Mouse (Mus musculus) limb, embryonic 10.5 days (tissue): Measurements from ENCODE around the gene Npas3. TPM values are rescaled to one million over a fixed set of nuclear protein-coding genes. Genes with fewer than 3 reads are reported as not detected.

Experiments used
- DNase-seq: peaks from one replicate; pipeline ENCODE4 v3.0.0-alpha.2; 2017; ENCODE audit warnings: low spot score
- H3K27ac ChIP-seq: fragments of 300-500 bp; sonication (generic); 2 replicates; pipeline ENCODE4 v1.5.1; 2016; ENCODE audit warnings: mild to moderate bottlenecking
- H3K27me3 ChIP-seq: fragments of 300-500 bp; sonication (generic); 2 replicates; pipeline ENCODE4 v1.6.1; 2016; ENCODE audit warnings: low read depth, mild to moderate bottlenecking; ENCODE audit not compliant: poor library complexity, severe bottlenecking
- H3K36me3 ChIP-seq: fragments of 300-500 bp; sonication (generic); 2 replicates; pipeline ENCODE4 v1.6.1; 2016; ENCODE audit warnings: mild to moderate bottlenecking, moderate library complexity
- H3K4me1 ChIP-seq: fragments of 300-500 bp; sonication (generic); 2 replicates; pipeline ENCODE4 v1.6.1; 2016
- H3K4me3 ChIP-seq: fragments of 300-500 bp; sonication (generic); 2 replicates; pipeline ENCODE4 v1.5.1; 2016; ENCODE audit warnings: mild to moderate bottlenecking, moderate library complexity
- H3K9me3 ChIP-seq: fragments of 300-500 bp; sonication (generic); replicated peaks from 2 replicates; pipeline ENCODE4 v1.6.1; 2016; ENCODE audit warnings: mild to moderate bottlenecking
- WGBS: fragments of 180-500 bp; shearing (Covaris S2); methylation state at CpG from one replicate; pipeline ENCODE4 v1.1.7; 2016; 5-methylcytosine and 5-hydroxymethylcytosine counted together
- polyA plus RNA-seq: library from polyadenylated mRNA; unstranded; fragments of >200 nt; fragmentation: Nextera tagmentation; extraction: Ambion mirVana; gene quantifications from 2 replicates; pipeline ENCODE4 v1.2.1, GENCODE M21; 2016

Gene Npas3
- polyA plus RNA-seq, 1 experiment from 2014 or later, result 0.91 TPM

DNA sequence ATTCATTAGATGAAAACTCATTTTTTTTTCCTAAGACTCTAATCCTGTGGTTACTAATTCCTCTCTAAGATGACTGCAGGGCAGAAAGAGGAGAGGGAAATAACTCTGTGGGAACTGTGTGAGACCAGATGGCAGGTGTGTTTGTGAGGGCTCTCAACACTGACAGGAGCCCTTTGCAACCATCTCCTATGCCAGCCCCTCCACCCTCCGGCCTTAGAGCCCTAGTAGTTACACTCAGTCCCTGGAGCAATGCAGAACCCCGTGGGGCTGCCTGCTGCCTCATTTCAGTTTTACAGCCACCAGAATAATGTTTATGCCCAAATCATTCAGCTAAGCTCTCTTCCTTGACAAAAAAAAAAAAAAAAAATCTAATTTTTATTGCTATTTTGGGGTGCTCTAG is 604.0 kb downstream of the Npas3 start:
- 80% methylated on average over 2 of the region's 2 CpGs for WGBS
- no peaks in the 10 kb centered on the region for H3K9me3 ChIP-seq
- H3K4me1 ChIP-seq, result no peaks in the 10 kb centered on the region
- H3K36me3 ChIP-seq, result no peaks in the 10 kb centered on the region
- no peak overlapping the region for H3K27ac ChIP-seq
- H3K27me3 ChIP-seq, result peaks cover 3% of the 10 kb centered on the region; the same call in 1 of the 2 replicates
- no peak overlapping the region for H3K4me3 ChIP-seq
- DNase-seq, result no peak

DNA sequence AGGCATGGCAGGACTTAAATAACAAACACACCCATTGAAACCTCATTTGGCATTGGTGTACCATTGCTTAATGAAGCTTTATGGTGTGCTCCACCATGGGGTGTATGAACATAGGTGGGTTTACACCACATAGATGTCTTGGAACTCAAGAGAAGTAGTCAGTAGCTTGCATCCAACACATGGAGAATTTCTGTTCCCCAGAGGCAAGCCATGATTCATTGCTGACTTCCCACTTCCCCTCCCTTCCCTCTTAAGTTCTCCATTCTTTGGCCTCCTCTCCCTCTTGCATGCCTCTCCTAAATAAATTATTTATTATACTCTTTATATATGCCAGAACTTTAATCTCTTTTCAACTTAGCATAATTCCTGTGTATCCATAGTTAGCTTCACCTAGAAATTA is 611.7 kb downstream of the Npas3 start:
- no peaks in the 10 kb centered on the region for H3K36me3 ChIP-seq
- H3K9me3 ChIP-seq, result no peaks in the 10 kb centered on the region
- H3K27ac ChIP-seq, result no peak overlapping the region
- H3K4me1 ChIP-seq, result peaks cover 23% of the 10 kb centered on the region
- no peak for DNase-seq
- H3K27me3 ChIP-seq, result peaks cover 34% of the 10 kb centered on the region
- H3K4me3 ChIP-seq, result no peak overlapping the region

DNA sequence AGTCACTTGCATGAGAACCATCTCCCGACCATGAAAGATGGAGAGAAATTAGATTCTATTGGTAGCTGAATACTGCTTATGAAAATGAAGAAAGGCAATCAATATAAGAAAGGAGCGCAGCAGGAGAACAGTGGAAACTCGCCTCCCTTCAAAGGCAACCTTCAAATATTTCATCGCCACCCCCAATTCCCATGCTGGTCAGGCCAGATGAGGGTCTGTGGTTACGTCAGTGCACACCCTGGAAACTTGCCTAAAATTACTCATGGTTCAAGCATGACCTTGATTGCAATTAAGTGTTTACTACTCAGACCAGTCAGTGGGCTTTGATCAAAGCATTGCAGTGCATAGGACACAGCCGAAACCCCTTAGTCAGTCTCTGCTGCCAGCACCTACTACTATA is 613.8 kb downstream of the Npas3 start:
- no peaks in the 10 kb centered on the region for H3K9me3 ChIP-seq
- H3K27me3 ChIP-seq, result peaks cover 55% of the 10 kb centered on the region
- H3K4me1 ChIP-seq, result peaks cover 24% of the 10 kb centered on the region
- DNase-seq, result no peak
- H3K4me3 ChIP-seq, result no peak overlapping the region
- 66% methylated on average over 6 of the region's 6 CpGs for WGBS
- H3K36me3 ChIP-seq, result no peaks in the 10 kb centered on the region
- no peak overlapping the region for H3K27ac ChIP-seq

DNA sequence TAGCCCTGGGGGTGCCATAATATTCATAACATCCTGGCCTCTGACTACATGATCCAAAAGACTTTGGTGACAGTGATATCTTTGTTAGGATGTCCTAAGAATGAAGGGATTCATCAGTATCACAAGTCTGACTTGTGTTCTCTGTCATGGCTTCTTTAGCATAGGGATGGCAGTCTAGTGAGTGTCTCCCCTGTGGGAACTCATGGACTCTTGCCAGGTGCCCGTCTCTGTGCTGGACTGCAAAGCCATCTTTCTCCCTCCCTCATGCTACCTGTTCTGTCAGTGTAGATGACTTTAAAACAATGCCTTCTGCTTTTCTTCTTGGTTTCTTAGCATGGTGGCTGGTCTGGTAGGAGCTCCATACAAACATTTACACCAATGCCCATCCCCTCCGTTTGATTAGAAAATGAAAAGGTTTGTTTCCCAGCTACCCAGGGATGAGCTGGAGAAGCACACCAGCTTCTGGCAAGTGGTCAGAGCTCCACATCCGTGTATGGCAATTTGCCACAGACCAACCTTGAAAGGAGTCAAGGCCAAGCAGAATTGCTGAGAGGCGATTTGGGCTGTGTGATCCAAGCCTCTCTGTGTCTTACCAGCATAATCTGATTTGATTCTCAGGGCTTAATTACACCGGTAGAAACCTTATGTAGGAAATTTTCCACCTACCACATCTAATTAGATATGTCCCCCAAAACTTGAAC is 616.1 kb downstream of the Npas3 start:
- Histone ChIP-seq H3K9me3 (no peaks in the 10 kb centered on the region), H3K27ac (no peak overlapping the region), H3K4me3 (no peak overlapping the region), H3K4me1 (peaks cover 28% of the 10 kb centered on the region), H3K36me3 (no peaks in the 10 kb centered on the region), H3K27me3 (peaks cover 59% of the 10 kb centered on the region)
- DNase-seq, result no peak
- 81% methylated on average over 5 of the region's 5 CpGs for WGBS

DNA sequence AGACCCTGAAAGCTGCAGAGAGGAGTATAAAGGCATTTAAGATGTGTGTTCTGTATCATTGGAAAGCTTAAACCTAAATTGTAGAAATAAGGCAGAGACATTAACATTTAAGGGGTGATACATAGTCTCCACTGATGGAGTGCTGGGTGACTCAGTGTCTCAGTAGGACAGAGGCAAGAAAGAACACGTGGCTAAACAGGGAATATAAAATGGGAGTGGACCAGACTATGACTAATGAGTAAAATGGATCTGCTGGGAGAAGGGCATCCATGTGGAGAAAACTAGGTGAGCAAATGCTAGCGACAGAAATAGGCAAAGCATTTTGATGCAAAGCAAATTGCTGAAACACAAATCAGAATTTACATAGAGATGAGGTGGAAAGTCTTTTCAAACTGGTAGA is 617.2 kb downstream of the Npas3 start:
- Histone ChIP-seq H3K36me3 (no peaks in the 10 kb centered on the region), H3K4me3 (no peak overlapping the region), H3K9me3 (no peaks in the 10 kb centered on the region), H3K4me1 (peaks cover 33% of the 10 kb centered on the region), H3K27me3 (peaks cover 62% of the 10 kb centered on the region), H3K27ac (no peak overlapping the region)
- WGBS, result 65% methylated on average over 2 of the region's 2 CpGs
- no peak for DNase-seq

DNA sequence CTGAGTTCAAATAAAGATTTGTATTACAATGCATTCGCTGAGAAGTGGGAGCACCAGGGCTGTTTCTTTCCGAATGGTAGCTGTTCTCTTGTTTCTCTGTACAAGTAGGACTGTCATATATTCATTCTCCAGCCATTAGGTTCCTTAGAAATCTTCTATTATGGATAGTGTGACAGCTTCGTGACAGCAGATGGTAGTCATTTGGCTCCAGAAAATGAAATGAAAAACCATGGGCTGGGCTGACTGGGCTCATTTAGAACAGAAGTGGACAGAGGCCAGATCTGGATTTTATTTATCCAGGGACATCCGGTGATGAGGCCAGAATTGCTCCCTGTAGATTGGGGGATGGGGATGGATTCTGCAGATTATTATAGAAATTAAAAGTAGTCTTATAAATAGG is 621.5 kb downstream of the Npas3 start:
- DNase-seq, result no peak
- Histone ChIP-seq H3K27ac (no peak overlapping the region), H3K4me1 (peaks cover 12% of the 10 kb centered on the region), H3K9me3 (no peaks in the 10 kb centered on the region), H3K4me3 (no peak overlapping the region), H3K27me3 (peaks cover 77% of the 10 kb centered on the region), H3K36me3 (no peaks in the 10 kb centered on the region)
- 56% methylated on average over 4 of the region's 4 CpGs for WGBS

DNA sequence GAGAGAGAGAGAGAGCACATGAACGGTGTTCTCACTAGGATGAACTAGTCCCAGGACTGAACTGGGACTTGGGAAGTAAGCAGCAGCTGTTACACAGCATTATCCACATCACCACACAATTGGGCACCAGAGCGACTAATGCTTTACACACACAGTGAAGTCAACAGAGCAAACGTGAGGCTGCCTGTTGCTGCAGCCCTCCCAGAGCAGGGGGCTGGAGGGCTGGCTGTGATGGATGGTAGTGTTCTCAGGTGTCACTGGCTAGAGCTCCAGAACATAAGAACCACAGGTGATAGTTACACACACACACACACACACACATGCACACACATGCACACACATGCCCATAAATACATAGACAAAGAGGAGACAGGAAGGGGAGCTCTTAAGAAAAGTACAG is 626.7 kb downstream of the Npas3 start:
- WGBS, result 56% methylated on average over 3 of the region's 3 CpGs
- no peaks in the 10 kb centered on the region for H3K9me3 ChIP-seq
- no peak for DNase-seq
- no peaks in the 10 kb centered on the region for H3K36me3 ChIP-seq
- no peak overlapping the region for H3K4me3 ChIP-seq
- no peak overlapping the region for H3K27ac ChIP-seq
- H3K4me1 ChIP-seq, result no peaks in the 10 kb centered on the region; the same call in 1 of the 2 replicates
- H3K27me3 ChIP-seq, result peaks cover 62% of the 10 kb centered on the region

DNA sequence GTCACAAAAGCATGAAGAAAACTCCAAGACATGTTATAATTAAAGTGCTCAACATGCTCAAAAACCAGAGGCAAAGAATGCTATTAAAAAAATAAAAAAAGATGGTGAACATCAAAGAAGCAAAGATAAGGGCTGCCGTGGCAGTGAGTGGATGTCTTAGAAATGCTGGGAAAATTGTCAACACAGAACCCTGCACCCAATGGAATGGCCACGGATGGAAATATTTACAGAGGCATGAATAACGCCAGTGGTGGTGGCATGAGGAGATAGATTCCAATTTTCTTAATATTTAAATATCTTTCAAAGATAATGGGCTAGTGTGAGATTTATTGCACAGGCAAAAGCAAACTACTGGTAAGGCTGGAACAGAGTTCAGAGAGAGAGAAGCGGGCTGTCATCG is 628.2 kb downstream of the Npas3 start:
- H3K36me3 ChIP-seq, result no peaks in the 10 kb centered on the region
- H3K4me3 ChIP-seq, result no peak overlapping the region
- H3K9me3 ChIP-seq, result no peaks in the 10 kb centered on the region
- no peak for DNase-seq
- 86% methylated on average over 5 of the region's 5 CpGs for WGBS
- no peaks in the 10 kb centered on the region; the same call in 1 of the 2 replicates for H3K4me1 ChIP-seq
- H3K27me3 ChIP-seq, result peaks cover 59% of the 10 kb centered on the region
- H3K27ac ChIP-seq, result no peak overlapping the region

DNA sequence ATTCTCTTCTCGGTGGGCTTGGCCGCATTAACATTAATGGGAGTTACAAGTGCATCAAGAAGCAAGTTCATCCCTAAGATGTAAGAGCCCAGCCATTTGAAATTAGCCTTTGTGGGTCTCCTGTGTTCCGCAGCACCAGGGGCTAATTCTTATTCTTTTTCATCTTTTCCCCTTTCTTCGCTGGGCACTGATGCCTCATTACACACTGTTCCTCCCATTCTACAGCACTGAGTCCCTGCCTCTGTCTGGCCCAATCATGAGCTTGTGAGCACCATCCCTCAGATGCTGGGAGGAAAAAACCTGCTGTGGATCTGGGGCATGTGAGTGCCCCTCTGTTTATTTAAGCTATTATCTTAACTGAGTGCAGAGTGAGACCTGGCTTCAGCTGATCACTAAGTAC is 633.2 kb downstream of the Npas3 start:
- WGBS, result 91% methylated on average over 4 of the region's 4 CpGs
- no peak overlapping the region for H3K4me3 ChIP-seq
- peaks cover 8% of the 10 kb centered on the region for H3K4me1 ChIP-seq

DNA sequence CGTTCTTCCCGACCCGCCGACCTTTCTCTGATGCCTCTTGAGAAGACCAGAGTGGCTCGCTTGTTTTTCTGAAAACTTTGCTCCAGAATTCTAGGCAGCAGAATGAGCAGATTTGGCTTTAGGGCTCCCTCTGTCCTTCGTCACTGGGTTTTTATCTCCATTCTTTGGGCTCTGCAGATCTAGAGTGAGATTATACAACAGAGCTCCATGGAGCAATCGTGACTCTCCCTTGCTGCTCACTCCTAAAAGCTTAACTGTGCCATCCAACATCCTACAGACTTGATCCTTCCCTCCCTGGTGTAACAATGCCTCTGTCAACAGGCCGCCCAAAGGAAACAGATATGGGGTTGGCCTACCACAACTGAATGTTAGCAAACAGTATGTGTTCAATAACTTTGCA is 634.4 kb downstream of the Npas3 start:
- DNase-seq, result no peak
- no peaks in the 10 kb centered on the region for H3K9me3 ChIP-seq
- peaks cover 22% of the 10 kb centered on the region for H3K27me3 ChIP-seq
- H3K27ac ChIP-seq, result no peak overlapping the region
- peaks cover 8% of the 10 kb centered on the region for H3K4me1 ChIP-seq
- no peaks in the 10 kb centered on the region for H3K36me3 ChIP-seq
- WGBS, result 82% methylated on average over 8 of the region's 8 CpGs
- no peak overlapping the region for H3K4me3 ChIP-seq

More for the DNA sequence above, 633.2 kb downstream of the Npas3 start:
- no peaks in the 10 kb centered on the region for H3K9me3 ChIP-seq
- no peak for DNase-seq
- no peaks in the 10 kb centered on the region for H3K36me3 ChIP-seq
- peaks cover 27% of the 10 kb centered on the region for H3K27me3 ChIP-seq
- H3K27ac ChIP-seq, result no peak overlapping the region

DNA sequence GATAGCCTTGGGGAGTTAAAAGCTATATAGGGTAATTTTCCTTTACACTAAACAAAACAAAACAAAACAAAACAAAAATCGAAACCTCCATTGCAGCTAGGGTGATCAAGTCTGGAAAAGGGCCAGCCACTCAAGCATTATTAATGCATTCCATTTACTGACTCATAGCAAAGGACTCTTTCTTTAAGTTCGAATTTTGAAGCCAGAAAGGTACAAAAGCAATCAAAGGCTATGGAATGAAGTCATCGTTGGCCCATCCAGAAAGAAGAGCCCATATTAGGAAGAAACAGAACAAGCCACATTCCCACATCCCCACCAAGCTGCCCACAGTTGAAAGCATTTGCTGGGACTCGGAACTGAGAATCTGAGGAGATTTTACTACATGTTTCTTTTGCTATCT is 640.1 kb downstream of the Npas3 start:
- Histone ChIP-seq H3K9me3 (no peaks in the 10 kb centered on the region), H3K4me3 (no peak overlapping the region), H3K27ac (no peak overlapping the region), H3K4me1 (peaks cover 8% of the 10 kb centered on the region), H3K36me3 (no peaks in the 10 kb centered on the region), H3K27me3 (peaks cover 2% of the 10 kb centered on the region; the same call in 1 of the 2 replicates)
- DNase-seq, result no peak
- 88% methylated on average over 4 of the region's 4 CpGs for WGBS

DNA sequence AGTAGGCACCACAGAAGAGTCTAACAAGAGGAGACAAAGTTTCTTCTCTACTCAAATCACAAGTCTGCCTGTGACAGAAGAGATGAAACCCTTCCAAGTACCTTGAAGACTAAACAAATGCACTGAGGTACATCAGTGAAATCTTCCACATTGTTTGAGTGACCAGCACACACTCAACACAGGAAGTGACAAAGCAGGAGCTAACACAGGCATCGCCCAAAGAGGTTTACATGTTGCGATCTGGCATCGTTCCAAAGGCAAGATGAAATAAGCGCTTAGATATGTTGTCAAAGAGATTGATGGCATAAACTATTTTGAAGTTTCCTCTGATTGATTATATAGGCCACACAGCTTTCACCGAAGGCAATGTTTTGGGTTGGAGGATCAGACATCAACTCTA is 647.4 kb downstream of the Npas3 start:
- no peaks in the 10 kb centered on the region for H3K27me3 ChIP-seq
- no peaks in the 10 kb centered on the region for H3K36me3 ChIP-seq
- no peak for DNase-seq
- 91% methylated on average over 5 of the region's 5 CpGs for WGBS
- no peaks in the 10 kb centered on the region for H3K9me3 ChIP-seq
- H3K4me1 ChIP-seq, result no peaks in the 10 kb centered on the region
- no peak overlapping the region for H3K4me3 ChIP-seq
- no peak overlapping the region for H3K27ac ChIP-seq

DNA sequence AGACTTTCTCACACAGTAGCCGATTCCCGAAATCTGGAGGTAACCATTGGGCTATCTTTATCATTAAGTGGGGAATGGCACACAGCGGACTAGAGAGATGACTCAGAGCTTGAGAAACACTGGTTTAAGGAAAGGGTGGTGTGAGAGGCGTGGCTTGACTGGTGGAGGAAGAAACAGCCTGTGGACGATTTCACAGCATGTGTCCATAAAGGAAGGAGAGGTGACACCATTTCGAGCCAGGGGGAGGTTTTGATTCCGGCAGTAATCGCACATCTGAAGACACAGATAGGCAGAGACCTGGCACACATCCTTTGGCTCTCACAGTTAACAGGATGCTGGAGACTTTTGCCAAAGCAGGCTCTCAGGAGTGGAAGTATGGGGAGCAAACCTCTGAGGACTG is 660.3 kb downstream of the Npas3 start:
- Histone ChIP-seq H3K36me3 (no peaks in the 10 kb centered on the region), H3K27me3 (no peaks in the 10 kb centered on the region), H3K9me3 (no peaks in the 10 kb centered on the region), H3K27ac (no peak overlapping the region), H3K4me3 (no peak overlapping the region), H3K4me1 (no peaks in the 10 kb centered on the region)
- WGBS, result 83% methylated on average over 8 of the region's 8 CpGs
- no peak for DNase-seq

DNA sequence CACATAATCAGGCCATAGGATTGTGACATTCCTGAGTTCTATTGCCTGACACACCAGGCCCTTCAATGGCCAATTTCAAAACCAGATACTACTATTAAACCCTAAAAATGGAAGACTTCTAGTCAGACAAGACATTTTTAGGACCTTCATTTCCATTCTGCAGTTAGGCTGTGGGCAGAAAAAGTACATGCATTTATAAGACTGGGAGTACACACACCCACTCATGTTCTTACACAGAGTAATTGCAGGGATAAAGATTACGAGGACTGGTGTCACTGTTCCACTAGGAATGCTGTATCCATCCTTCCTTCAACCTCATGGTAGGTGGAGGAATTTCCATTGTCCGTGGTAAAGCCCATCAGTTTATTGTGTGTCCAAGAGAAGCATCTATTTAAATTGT is 661.7 kb downstream of the Npas3 start:
- no peaks in the 10 kb centered on the region for H3K36me3 ChIP-seq
- WGBS, result 94% methylated on average over 2 of the region's 2 CpGs
- DNase-seq, result no peak
- H3K27me3 ChIP-seq, result no peaks in the 10 kb centered on the region
- H3K27ac ChIP-seq, result no peak overlapping the region
- H3K9me3 ChIP-seq, result no peaks in the 10 kb centered on the region
- no peak overlapping the region for H3K4me3 ChIP-seq
- no peaks in the 10 kb centered on the region for H3K4me1 ChIP-seq
